Mouse (Mus musculus): Measurements from ENCODE around the gene Arpc5l. TPM values are rescaled to one million over a fixed set of nuclear protein-coding genes. Genes with fewer than 3 reads are reported as not detected.

The Arpc5l gene
- polyA plus RNA-seq, 1 experiment, result 55.2 TPM

- Histone ChIP-seq H3K27me3 (ENCODE audit: control insufficient read depth, insufficient read depth, low read length, poor library complexity, severe bottlenecking) (no peaks in the 10 kb centered on the region), H3K9ac (ENCODE audit: low read depth, poor library complexity, severe bottlenecking) (no peak overlapping the region), H3K36me3 (ENCODE audit: control insufficient read depth, insufficient read depth, low read length, poor library complexity, severe bottlenecking) (no peaks in the 10 kb centered on the region), H3K27ac (ENCODE audit: insufficient read depth, low read length) (no peak overlapping the region), H3K4me1 (ENCODE audit: control insufficient read depth, insufficient read depth, low read length) (peaks cover 6% of the 10 kb centered on the region), H3K4me3 (ENCODE audit: low read depth, low read length) (no peak overlapping the region), H3K9me3 (replicated peaks; ENCODE audit: control insufficient read depth, insufficient read depth, low read length, poor library complexity, severe bottlenecking) (no peaks in the 10 kb centered on the region)
- no peak for TF ChIP-seq POLR2A (IDR thresholded peaks at IDR 0.05; ENCODE audit: insufficient read depth, low read length)
- TF ChIP-seq EP300 (IDR thresholded peaks at IDR 0.05; ENCODE audit: insufficient read depth, low read depth, low read length), result no peak
- TF ChIP-seq CTCF (IDR thresholded peaks at IDR 0.05; ENCODE audit: low read depth, low read length), result no peak
Measured at GRCm38 (mm10) chr2:38992452-38992851, 12.7 kb upstream of the Arpc5l start.

GRCm38 (mm10) chr2:38997386-38998374 is 7.5 kb upstream of the Arpc5l start, which contains the start of gene Wdr38:
Gene Wdr38, plus strand, starts transcription at chr2:38997476.
- Histone ChIP-seq H3K27ac (ENCODE audit: insufficient read depth, low read length) (no peak within 1 kb of the TSS; the same call in 1 of the 2 replicates), H3K9ac (ENCODE audit: low read depth, poor library complexity, severe bottlenecking) (peak within 1 kb of the TSS; percentile 2), H3K36me3 (ENCODE audit: control insufficient read depth, insufficient read depth, low read length, poor library complexity, severe bottlenecking) (peaks cover 25% of the 10 kb centered on the region), H3K4me1 (ENCODE audit: control insufficient read depth, insufficient read depth, low read length) (no peaks in the 10 kb centered on the region), H3K9me3 (replicated peaks; ENCODE audit: control insufficient read depth, insufficient read depth, low read length, poor library complexity, severe bottlenecking) (no peaks in the 10 kb centered on the region), H3K4me3 (ENCODE audit: low read depth, low read length) (peak within 1 kb of the TSS; percentile 33), H3K27me3 (ENCODE audit: control insufficient read depth, insufficient read depth, low read length, poor library complexity, severe bottlenecking) (no peaks in the 10 kb centered on the region)
- TF ChIP-seq CTCF (IDR thresholded peaks at IDR 0.05; ENCODE audit: low read depth, low read length) (peak; percentile 89), POLR2A (IDR thresholded peaks at IDR 0.05; ENCODE audit: insufficient read depth, low read length) (no peak)

GRCm38 (mm10) chr2:38999381-38999780 is 5.8 kb upstream of the Arpc5l start:
- no peak overlapping the region for H3K4me3 ChIP-seq (ENCODE audit: low read depth, low read length)
- no peaks in the 10 kb centered on the region for H3K9me3 ChIP-seq (replicated peaks; ENCODE audit: control insufficient read depth, insufficient read depth, low read length, poor library complexity, severe bottlenecking)
- TF ChIP-seq CTCF (IDR thresholded peaks at IDR 0.05; ENCODE audit: low read depth, low read length), result no peak
- no peak for TF ChIP-seq EP300 (IDR thresholded peaks at IDR 0.05; ENCODE audit: insufficient read depth, low read depth, low read length)
- no peak for TF ChIP-seq POLR2A (IDR thresholded peaks at IDR 0.05; ENCODE audit: insufficient read depth, low read length)
- H3K4me1 ChIP-seq (ENCODE audit: control insufficient read depth, insufficient read depth, low read length), result no peaks in the 10 kb centered on the region
- no peak overlapping the region for H3K27ac ChIP-seq (ENCODE audit: insufficient read depth, low read length)
- H3K36me3 ChIP-seq (ENCODE audit: control insufficient read depth, insufficient read depth, low read length, poor library complexity, severe bottlenecking), result peaks cover 42% of the 10 kb centered on the region
- no peak overlapping the region for H3K9ac ChIP-seq (ENCODE audit: low read depth, poor library complexity, severe bottlenecking)
- no peaks in the 10 kb centered on the region for H3K27me3 ChIP-seq (ENCODE audit: control insufficient read depth, insufficient read depth, low read length, poor library complexity, severe bottlenecking)

- no peaks in the 10 kb centered on the region for H3K4me1 ChIP-seq (ENCODE audit: control insufficient read depth, insufficient read depth, low read length)
- no peaks in the 10 kb centered on the region for H3K27me3 ChIP-seq (ENCODE audit: control insufficient read depth, insufficient read depth, low read length, poor library complexity, severe bottlenecking)
- no peaks in the 10 kb centered on the region for H3K9me3 ChIP-seq (replicated peaks; ENCODE audit: control insufficient read depth, insufficient read depth, low read length, poor library complexity, severe bottlenecking)
- H3K4me3 ChIP-seq (ENCODE audit: low read depth, low read length), result no peak overlapping the region
- H3K9ac ChIP-seq (ENCODE audit: low read depth, poor library complexity, severe bottlenecking), result no peak overlapping the region
- H3K27ac ChIP-seq (ENCODE audit: insufficient read depth, low read length), result no peak overlapping the region
- peaks cover 42% of the 10 kb centered on the region for H3K36me3 ChIP-seq (ENCODE audit: control insufficient read depth, insufficient read depth, low read length, poor library complexity, severe bottlenecking)
- TF ChIP-seq CTCF (IDR thresholded peaks at IDR 0.05; ENCODE audit: low read depth, low read length) (no peak), POLR2A (IDR thresholded peaks at IDR 0.05; ENCODE audit: insufficient read depth, low read length) (no peak), EP300 (IDR thresholded peaks at IDR 0.05; ENCODE audit: insufficient read depth, low read depth, low read length) (no peak)
Measured at GRCm38 (mm10) chr2:38999910-39000586, 5.1 kb upstream of the Arpc5l start.

- Histone ChIP-seq H3K4me3 (ENCODE audit: low read depth, low read length) (no peak overlapping the region), H3K36me3 (ENCODE audit: control insufficient read depth, insufficient read depth, low read length, poor library complexity, severe bottlenecking) (peaks cover 42% of the 10 kb centered on the region), H3K9me3 (replicated peaks; ENCODE audit: control insufficient read depth, insufficient read depth, low read length, poor library complexity, severe bottlenecking) (no peaks in the 10 kb centered on the region), H3K9ac (ENCODE audit: low read depth, poor library complexity, severe bottlenecking) (no peak overlapping the region), H3K27ac (ENCODE audit: insufficient read depth, low read length) (no peak overlapping the region), H3K4me1 (ENCODE audit: control insufficient read depth, insufficient read depth, low read length) (no peaks in the 10 kb centered on the region), H3K27me3 (ENCODE audit: control insufficient read depth, insufficient read depth, low read length, poor library complexity, severe bottlenecking) (no peaks in the 10 kb centered on the region)
- TF ChIP-seq CTCF (IDR thresholded peaks at IDR 0.05; ENCODE audit: low read depth, low read length) (no peak), EP300 (IDR thresholded peaks at IDR 0.05; ENCODE audit: insufficient read depth, low read depth, low read length) (no peak), POLR2A (IDR thresholded peaks at IDR 0.05; ENCODE audit: insufficient read depth, low read length) (no peak)
Measured at GRCm38 (mm10) chr2:39000587-39000919, 4.6 kb upstream of the Arpc5l start.

All from ES-Bruce4 (cell line).